Mouse (Mus musculus): Measurements from ENCODE around the gene Ncbp1. TPM values are rescaled to one million over a fixed set of nuclear protein-coding genes. Genes with fewer than 3 reads are reported as not detected.

Ncbp1 gene
- polyA plus RNA-seq, 1 experiment: not detected

DNA sequence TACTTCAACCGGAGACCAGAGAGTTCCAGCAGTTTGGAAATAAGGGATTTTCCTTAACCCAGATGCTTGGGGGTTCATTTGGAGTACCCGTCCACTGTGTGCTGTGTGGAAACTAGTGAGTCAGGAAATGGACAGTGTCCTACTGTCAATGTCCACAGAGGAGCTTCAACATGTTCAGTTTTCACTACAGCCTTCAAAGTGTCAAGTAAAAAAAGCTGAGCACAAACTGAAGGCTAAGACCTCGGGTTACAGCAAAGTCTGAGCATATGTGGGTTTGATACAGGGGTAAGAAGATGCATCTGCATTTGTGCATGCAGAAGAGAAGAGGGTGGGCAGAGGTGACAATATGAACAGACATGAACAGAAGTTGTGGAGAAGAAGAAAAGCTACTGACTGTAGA is 17.6 kb upstream of the Ncbp1 start:
- WGBS: 90% methylated on average over 3 of the region's 3 CpGs
- no peak for TF ChIP-seq POLR2A (IDR thresholded peaks at IDR 0.05; ENCODE audit: insufficient read depth, low read depth, low read length)
- no peak for TF ChIP-seq CTCF (IDR thresholded peaks at IDR 0.05; ENCODE audit: insufficient read depth, low read depth, low read length)
- no peak overlapping the region for H3K4me3 ChIP-seq (ENCODE audit: insufficient read depth, low read depth, low read length)
- no peak overlapping the region for H3K27ac ChIP-seq (ENCODE audit: insufficient read depth, low read depth, low read length)
- H3K4me1 ChIP-seq (ENCODE audit: control insufficient read depth, insufficient read depth, low read length): no peaks in the 10 kb centered on the region

DNA sequence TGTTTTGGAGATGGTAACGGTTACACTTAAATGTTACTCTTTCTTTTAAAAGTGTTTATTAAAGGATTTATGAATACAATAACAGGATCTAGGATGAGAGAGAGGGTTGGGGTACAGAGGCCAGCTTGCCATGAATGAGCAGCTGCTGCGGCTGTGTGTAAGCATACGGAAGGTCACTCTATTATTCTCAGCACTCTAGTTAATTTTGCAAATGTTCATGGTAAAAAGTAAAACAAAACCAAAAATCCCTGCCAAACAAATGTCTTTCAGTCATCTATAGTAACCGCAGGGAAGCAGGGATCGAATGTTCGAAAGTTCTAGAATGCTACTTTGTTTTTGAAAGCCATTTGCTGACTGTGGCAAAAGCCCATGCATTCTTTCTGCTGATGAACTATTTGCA is 15.1 kb upstream of the Ncbp1 start:
- TF ChIP-seq CTCF (IDR thresholded peaks at IDR 0.05; ENCODE audit: insufficient read depth, low read depth, low read length): no peak
- no peak for TF ChIP-seq POLR2A (IDR thresholded peaks at IDR 0.05; ENCODE audit: insufficient read depth, low read depth, low read length)
- 82% methylated on average over 6 of the region's 6 CpGs for WGBS
- no peaks in the 10 kb centered on the region for H3K4me1 ChIP-seq (ENCODE audit: control insufficient read depth, insufficient read depth, low read length)
- no peak overlapping the region for H3K4me3 ChIP-seq (ENCODE audit: insufficient read depth, low read depth, low read length)
- no peak overlapping the region for H3K27ac ChIP-seq (ENCODE audit: insufficient read depth, low read depth, low read length)

- H3K4me1 ChIP-seq (ENCODE audit: control insufficient read depth, insufficient read depth, low read length): no peaks in the 10 kb centered on the region
- H3K27ac ChIP-seq (ENCODE audit: insufficient read depth, low read depth, low read length): no peak overlapping the region
- WGBS: 38% methylated on average over 2 of the region's 2 CpGs
- no peak overlapping the region for H3K4me3 ChIP-seq (ENCODE audit: insufficient read depth, low read depth, low read length)
- TF ChIP-seq CTCF (IDR thresholded peaks at IDR 0.05; ENCODE audit: insufficient read depth, low read depth, low read length): peak; percentile 81
- TF ChIP-seq POLR2A (IDR thresholded peaks at IDR 0.05; ENCODE audit: insufficient read depth, low read depth, low read length): no peak
These were observed 11.9 kb upstream of the Ncbp1 start for GRCm38 (mm10) chr4:46126541-46126940.

GRCm38 (mm10) chr4:46129311-46130004 is 9.0 kb upstream of the Ncbp1 start:
- WGBS: 81% methylated on average over 8 of the region's 8 CpGs
- Histone ChIP-seq H3K4me1 (ENCODE audit: control insufficient read depth, insufficient read depth, low read length) (no peaks in the 10 kb centered on the region), H3K27ac (ENCODE audit: insufficient read depth, low read depth, low read length) (no peak overlapping the region), H3K4me3 (ENCODE audit: insufficient read depth, low read depth, low read length) (no peak overlapping the region)
- no peak for TF ChIP-seq POLR2A (IDR thresholded peaks at IDR 0.05; ENCODE audit: insufficient read depth, low read depth, low read length)

GRCm38 (mm10) chr4:46130221-46130620 is 8.2 kb upstream of the Ncbp1 start:
- H3K4me3 ChIP-seq (ENCODE audit: insufficient read depth, low read depth, low read length): no peak overlapping the region
- 69% methylated on average over 3 of the region's 3 CpGs for WGBS
- no peak overlapping the region for H3K27ac ChIP-seq (ENCODE audit: insufficient read depth, low read depth, low read length)
- H3K4me1 ChIP-seq (ENCODE audit: control insufficient read depth, insufficient read depth, low read length): no peaks in the 10 kb centered on the region
- TF ChIP-seq CTCF (IDR thresholded peaks at IDR 0.05; ENCODE audit: insufficient read depth, low read depth, low read length): no peak

DNA sequence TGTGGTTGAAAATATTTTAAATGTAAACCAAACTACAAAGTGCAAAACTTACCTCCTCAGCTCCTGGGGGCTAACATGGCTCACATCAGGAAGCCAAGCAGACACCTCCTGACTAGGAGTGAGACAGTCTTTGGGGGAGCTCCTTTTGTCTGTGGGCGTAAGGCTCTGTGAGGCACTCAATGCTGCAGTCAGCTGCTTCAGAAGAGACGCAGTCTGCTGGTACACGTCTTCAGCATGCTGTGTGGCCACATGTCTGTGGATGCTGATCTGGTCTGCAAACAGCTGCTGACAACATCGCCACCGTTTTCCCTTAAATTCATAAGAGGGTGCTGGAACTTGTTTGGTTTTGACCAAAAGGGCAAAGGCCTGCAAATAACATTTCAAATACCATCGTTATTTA is 6.6 kb upstream of the Ncbp1 start:
- no peaks in the 10 kb centered on the region for H3K4me1 ChIP-seq (ENCODE audit: control insufficient read depth, insufficient read depth, low read length)
- TF ChIP-seq POLR2A (IDR thresholded peaks at IDR 0.05; ENCODE audit: insufficient read depth, low read depth, low read length): no peak
- TF ChIP-seq CTCF (IDR thresholded peaks at IDR 0.05; ENCODE audit: insufficient read depth, low read depth, low read length): no peak
- H3K27ac ChIP-seq (ENCODE audit: insufficient read depth, low read depth, low read length): no peak overlapping the region
- H3K4me3 ChIP-seq (ENCODE audit: insufficient read depth, low read depth, low read length): no peak overlapping the region
- 74% methylated on average over 6 of the region's 6 CpGs for WGBS

DNA sequence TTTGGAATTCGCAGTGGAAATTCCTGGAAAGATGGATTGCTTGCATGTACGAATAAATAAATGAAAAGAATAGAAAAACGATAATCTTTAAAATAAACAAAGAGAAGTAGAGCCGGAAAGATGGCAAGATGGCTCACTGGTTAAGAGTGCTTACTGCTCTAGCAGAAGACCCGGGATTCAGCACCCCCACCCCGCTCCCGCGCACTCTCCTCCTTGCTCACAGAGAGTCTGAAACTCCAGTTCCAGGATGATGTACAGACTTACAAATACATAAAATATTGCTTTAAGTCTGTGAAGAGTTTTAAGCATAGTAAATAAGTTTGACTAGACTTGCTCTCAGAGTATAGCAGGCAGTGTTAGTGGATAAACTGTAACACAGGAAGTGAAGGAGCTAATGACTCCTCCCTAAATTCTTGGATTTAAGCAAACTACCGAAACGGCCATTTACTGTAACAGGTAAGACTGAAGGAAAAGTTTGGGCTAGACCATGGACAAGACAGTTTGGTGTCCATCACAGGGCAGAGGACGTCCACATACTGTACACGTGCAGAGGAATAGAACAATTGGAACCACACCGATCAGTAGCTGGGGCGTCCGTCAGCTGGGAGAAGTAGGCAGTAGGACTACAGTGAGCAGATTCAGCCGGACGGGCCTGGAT is 655 bp upstream of the Ncbp1 start:
- WGBS: 6% methylated on average over 17 of the region's 17 CpGs
- Histone ChIP-seq H3K27ac (ENCODE audit: insufficient read depth, low read depth, low read length) (peak overlapping the region; percentile 5; the same call in 1 of the 2 replicates), H3K4me3 (ENCODE audit: insufficient read depth, low read depth, low read length) (peak overlapping the region; percentile 78), H3K4me1 (ENCODE audit: control insufficient read depth, insufficient read depth, low read length) (peaks cover 4% of the 10 kb centered on the region)
- TF ChIP-seq CTCF (IDR thresholded peaks at IDR 0.05; ENCODE audit: insufficient read depth, low read depth, low read length) (no peak), POLR2A (IDR thresholded peaks at IDR 0.05; ENCODE audit: insufficient read depth, low read depth, low read length) (no peak)

GRCm38 (mm10) chr4:46144323-46144722 is 5.9 kb downstream of the Ncbp1 start:
- 70% methylated on average over 3 of the region's 3 CpGs for WGBS
- Histone ChIP-seq H3K27ac (ENCODE audit: insufficient read depth, low read depth, low read length) (no peak overlapping the region), H3K4me3 (ENCODE audit: insufficient read depth, low read depth, low read length) (no peak overlapping the region), H3K4me1 (ENCODE audit: control insufficient read depth, insufficient read depth, low read length) (peaks cover 4% of the 10 kb centered on the region; the same call in 1 of the 2 replicates)
- TF ChIP-seq POLR2A (IDR thresholded peaks at IDR 0.05; ENCODE audit: insufficient read depth, low read depth, low read length) (no peak), CTCF (IDR thresholded peaks at IDR 0.05; ENCODE audit: insufficient read depth, low read depth, low read length) (no peak)

DNA sequence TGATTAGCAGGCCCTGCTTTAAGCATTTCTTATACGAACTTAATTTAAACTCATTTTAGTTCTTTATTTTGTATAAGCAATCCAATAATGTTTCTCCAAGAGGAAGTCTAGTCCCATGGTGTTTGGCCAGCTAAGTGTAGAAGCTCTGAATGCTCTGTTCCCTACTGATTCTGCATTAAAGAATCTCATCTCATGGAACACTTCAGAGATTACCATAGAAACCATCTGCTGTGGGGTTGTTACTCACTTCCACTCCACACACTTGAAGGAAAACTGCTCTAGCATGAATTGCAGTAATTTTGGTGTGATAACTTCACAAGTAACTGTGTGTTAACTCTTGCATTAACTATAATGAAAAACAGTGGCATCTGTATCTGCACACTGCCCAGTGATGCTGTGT is 8.5 kb downstream of the Ncbp1 start:
- H3K4me3 ChIP-seq (ENCODE audit: insufficient read depth, low read depth, low read length): no peak overlapping the region
- H3K27ac ChIP-seq (ENCODE audit: insufficient read depth, low read depth, low read length): no peak overlapping the region
- TF ChIP-seq CTCF (IDR thresholded peaks at IDR 0.05; ENCODE audit: insufficient read depth, low read depth, low read length) (no peak), POLR2A (IDR thresholded peaks at IDR 0.05; ENCODE audit: insufficient read depth, low read depth, low read length) (no peak)
- peaks cover 3% of the 10 kb centered on the region; the same call in 1 of the 2 replicates for H3K4me1 ChIP-seq (ENCODE audit: control insufficient read depth, insufficient read depth, low read length)
- WGBS: 82% methylated on average over 1 of the region's 1 CpGs

All from olfactory bulb, adult 2 months (tissue).